Mouse (Mus musculus) brain, embryonic 18.5 days (tissue): ENCODE data around the gene Nudt14.

ENCODE experiments used
- DNase-seq: peaks from one replicate; pipeline ENCODE4 v3.0.0-alpha.2; 2012; ENCODE audit warnings: low read depth, low spot score

Gene Nudt14

DNA sequence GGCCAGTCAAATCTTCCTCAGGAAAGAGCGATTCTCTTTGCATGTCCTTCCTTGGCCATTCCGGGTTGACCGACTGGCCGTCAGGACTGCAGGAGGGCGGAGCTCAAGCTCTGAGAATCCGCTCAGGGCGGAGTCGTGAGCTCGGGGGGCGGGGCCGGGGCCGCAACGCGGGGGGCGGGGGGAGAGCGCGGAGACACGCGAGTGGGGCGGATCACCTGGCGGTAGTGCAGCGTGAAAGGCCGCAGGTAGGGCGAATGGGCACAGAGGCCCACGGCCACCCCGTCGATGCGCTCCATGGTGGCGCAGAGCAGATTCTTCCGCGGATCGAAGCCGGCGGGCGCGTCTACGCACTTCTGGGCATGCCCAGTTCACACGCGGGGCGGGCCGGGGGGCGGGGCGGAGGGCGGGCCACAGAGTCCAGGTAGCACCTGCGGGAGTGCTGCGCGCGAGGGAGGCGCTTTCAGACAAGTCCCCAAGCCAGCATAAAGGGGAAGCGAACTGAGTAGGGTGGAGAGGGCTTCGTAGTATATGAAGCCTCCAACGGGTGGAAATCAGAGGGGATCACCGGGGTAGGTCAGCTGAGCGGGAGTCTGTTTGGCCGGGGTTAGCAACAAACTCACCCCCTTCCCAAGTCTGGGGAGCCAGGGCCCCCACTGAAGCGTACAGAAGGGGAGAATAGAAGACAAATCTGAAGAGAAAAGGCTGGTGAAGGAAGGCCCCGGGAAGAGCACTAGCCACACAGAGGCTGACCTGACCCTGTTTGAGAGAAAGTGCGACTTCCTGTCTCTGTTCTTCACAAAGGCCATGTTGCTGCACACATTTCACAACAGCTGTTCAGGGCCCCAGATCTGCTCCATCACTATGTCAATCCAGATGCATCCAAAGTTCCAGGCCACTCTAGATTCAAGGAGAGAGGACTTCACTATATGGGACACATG is at the start of gene Nudt14:
Gene Nudt14 (minus strand): TSS at position 349 of the 938 bp plus-strand sequence.
- DNase-seq: no peak

DNA sequence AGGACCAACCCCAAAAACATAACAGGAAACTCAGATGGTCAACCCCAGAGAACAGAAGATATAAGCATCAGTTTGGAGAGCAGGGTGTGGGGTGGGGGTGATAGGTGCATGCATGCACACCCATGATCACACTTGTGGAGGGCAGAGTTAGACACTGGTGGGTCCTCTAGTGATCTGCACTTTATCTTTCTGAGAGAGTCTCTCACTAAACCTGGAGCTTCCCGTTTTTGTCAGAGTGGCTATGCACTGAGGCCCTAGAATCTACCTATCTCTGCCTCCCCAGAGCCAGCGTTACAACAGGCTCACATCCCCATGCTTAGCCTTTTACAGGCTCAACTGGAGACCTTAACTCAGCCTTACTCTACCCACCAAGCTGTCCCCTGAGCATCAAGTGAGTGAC is 49.5 kb upstream of the Nudt14 start:
- DNase-seq: no peak

DNA sequence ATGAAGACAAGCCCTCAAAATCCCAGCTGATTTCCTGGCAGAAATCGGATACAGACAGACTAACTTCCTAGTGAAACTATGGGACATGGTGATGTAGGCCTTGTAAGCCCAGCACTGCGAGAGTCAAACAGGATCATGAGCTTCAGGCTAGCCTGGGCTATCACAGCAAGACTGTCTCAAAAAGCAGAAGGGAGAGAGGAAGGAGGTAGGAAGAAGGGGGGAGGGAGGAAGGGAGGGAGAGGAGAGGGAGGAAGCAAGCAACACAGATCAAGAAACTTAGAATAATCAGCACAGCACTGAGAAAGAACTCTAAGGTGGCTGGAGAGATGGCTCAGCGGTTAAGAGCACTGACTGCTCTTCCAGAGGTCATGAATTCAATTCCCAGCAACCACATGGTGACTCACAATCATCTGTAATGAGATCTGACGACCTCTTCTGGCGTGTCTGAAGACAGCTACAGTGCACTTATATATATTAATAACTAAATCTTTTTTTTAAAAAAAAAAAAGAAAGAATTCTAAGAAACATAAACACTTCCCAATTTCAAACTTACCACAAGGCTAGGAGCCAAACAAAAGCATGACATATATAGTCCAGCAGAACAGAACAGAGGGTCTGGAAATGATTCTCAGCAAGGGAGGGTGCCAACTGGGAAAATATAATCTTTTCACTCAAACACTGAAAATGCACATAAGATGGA is 48.9 kb upstream of the Nudt14 start:
- no peak for DNase-seq

DNA sequence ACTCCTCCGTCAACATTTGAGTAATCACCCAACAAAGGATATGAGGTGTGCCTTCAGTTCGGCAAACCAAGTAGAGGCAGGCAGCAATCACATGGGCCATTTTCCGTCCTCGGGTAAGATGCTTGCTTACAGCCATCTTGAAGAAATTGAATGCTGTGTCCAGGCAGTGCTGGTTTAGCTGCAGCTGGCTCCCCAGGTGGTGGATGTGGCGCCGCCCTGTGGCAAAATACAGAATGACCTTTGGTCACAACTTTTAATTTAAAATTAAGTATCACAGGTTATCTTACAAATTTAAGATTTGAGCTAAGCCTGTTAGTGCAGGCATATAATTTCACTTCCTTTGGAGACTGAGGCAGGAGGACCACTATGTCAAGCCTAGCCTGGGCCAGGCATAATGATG is 46.0 kb upstream of the Nudt14 start:
- no peak for DNase-seq

DNA sequence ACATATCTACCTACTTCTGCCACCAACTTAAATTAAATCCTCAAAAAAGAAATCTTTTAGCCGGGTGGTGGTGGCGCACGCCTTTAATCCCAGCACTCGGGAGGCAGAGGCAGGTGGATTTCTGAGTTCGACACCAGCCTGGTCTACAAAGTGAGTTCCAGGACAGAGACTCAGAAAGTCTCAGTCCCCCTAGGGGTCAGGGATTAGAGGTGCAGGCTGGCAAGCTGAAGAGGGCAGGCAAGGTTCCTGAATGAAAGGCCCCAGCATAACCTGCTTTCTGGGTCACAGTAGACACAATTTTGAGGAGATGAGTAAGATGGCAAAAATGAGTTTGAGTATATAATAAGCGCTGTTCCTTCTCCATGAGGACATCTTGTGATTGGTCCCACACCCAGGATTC is 43.4 kb upstream of the Nudt14 start:
- no peak for DNase-seq

DNA sequence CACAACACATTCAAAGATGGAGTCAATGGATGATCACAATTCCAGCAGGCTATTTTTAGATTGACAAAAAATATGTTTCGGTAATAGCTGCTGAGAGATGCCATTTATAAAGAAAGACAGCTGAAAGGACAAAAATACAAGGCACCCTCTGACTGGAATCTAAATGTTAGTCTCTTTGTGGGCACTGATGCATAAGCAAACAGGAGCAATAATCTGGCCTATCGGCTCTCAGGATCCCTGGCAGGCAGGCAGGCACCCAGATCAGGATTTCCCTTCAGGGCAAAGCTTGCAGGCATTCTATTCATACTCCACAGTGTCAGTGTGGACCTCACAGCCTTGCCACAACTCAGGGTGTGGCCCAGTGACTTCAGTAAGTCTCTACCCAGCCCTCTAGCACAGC is 40.1 kb upstream of the Nudt14 start:
- no peak for DNase-seq

DNA sequence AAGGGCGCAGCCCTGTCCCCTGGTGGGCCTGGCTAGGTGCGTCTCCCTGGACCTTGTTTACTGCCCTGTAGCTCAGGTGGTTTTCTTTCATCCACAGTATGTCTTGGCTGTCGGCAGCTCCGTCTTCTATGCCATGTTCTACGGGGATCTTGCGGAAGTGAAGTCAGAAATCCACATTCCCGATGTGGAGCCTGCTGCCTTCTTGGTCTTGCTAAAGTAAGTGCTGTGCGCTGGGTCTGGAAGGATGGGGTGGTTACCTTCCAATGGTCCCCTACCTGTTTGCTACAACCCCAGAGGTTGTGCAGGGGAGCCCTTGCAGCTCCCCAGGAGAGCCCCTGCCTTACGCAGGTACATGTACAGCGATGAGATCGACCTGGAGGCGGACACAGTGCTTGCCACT is 35.2 kb upstream of the Nudt14 start:
- DNase-seq: no peak

DNA sequence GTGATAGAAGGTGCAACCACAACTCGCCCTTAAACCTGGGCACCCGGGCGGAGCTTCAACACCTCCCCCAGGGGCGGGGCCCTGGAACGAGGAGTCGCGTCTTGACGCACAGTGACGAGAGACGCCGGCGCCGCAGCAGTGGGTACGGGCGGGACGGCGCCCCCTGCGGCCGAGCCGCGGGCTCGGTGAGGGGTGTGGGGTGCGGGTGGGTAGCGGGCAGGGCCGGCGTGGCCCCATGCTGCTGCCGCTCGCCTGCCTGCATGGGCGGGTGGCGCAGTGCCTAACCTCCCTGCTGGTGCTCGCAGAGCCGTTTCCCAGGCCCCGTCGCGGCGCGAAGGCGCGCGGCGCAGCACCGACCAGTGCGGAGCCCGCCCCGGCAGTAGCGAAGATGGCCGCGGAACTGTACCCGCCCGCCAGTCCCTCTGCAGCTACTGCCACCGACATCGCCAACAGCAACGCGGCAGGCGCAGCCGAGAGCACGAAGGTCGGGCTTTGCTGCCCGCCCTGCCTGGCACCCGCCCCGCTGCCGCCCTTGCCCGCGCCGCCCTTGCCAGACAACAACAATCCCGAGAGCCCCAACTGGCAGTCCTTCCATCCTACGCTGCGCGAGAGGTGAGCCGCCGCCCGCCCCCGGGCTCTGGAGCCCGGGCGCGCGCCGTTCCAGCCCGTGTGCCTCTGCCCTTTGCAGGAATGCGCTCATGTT is 34.6 kb upstream of the Nudt14 start, which contains the start of gene Btbd6:
Gene Btbd6 (plus strand): TSS at position 112 of the 703 bp plus-strand sequence.
- peak; percentile 72 for DNase-seq

DNA sequence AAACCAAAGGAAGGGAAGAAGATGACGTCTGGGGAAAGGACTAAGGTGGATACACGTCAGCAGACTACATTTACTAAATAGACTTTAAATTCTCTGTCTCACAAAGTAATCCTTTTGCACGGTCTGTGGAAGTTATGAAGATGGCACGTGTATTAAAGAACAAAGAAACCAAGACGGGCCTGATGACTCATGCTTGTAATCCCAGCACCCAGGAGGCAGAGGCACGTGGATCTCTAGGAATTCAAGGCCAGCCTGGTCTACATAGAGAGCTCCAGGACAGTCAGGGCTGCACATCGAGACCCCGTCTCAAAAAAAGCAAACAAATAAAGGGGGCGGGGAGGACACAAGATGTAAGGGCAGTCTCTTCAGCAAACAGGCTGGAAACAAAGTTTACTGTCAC is 32.8 kb upstream of the Nudt14 start:
- DNase-seq: no peak

DNA sequence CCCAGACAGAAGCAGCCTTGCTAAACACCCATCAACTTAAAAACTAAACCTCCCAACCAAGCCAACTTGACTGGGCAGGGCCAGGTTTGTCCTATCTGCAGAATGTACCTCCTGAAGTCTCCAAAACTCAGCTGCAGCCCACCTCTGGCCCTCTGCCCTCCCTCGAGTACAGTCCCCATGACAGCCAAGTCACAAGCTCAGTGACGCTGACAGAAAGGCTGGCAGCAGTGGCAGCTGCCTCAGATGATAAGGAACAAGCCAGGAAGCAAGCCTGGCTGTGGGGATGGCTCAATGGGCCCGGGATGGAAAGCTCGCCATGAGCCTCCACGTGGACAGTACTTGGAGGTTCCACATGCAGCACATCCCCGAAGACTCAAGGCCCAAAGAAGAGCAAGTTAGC is 27.7 kb upstream of the Nudt14 start:
- DNase-seq: no peak

DNA sequence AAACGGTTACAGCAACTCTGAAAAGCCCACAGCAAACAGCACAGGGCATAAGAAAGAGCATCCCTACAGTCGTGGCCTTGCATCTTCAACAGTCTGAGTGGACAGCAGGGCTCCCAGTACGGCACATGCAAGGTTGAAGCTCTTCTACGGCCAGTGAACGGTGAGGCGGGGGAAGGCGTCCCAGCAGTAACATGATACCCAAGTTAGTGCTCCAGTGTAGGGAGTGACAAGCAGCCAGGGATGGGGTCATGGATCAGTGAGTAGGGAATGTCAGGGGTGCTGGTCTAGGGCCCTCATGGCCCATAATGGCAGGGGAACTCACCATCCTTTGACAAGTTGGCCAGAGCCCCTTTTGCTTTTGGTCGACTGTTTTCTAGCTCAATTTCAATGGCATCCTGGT is 27.0 kb upstream of the Nudt14 start:
- DNase-seq: no peak

DNA sequence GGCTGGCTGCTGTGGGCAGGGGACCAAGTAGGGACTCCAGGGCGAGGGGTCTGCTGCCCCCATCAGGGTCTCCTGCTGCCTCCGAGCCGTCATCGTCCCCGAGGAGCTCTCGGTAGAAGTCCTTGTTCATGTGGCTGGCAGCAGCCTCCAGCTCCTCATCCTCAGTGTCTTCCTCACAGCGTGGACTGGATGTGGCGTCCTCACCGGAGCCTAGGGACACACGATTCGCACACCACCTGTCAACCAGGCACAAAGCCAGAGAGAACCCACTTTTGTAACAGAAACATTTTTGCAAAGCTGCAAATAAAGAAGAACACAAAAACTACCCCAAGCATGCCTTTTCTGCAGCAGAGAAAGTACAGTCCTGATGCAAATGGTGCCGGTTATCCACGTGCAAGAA is 23.9 kb upstream of the Nudt14 start:
- no peak for DNase-seq

DNA sequence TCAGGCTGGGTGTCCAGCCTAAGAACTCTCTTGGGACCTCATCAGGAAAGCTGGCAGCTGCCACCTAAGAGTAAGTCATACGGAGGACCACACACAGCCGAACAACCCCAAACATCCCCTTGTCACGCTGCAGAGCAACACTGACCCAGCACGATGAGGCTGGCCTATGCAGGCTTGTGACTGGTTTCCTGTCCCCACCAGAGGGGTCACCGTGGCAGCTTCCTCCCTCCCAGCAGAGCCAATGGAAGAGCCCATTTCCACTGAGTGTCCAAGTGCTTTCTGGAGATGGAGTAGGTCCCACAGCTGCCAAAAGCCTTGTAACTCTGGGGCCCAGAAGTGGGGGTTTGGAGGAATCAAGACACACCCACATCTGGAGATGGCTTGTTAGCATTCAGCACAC is 19.9 kb upstream of the Nudt14 start:
- DNase-seq: no peak

DNA sequence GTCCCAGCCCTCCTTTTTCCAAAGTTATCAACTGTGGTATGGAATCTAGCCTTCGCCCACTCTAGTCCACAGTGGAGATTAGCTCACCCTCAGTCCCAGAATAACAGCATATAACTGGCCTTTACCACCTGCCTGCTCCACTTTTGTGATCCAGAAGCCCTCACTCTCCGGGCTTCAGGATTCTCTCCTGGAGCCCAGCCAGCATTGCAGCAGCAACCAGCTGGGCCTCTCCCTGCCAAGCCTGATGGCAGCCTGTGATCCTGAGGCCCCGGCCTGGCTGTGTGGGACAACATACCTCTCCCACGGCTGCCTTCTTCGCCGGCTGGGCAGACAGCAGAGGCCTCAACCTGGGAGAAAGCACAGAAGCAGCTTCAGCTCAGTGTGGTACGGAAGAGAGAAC is 19.5 kb upstream of the Nudt14 start:
- no peak for DNase-seq

DNA sequence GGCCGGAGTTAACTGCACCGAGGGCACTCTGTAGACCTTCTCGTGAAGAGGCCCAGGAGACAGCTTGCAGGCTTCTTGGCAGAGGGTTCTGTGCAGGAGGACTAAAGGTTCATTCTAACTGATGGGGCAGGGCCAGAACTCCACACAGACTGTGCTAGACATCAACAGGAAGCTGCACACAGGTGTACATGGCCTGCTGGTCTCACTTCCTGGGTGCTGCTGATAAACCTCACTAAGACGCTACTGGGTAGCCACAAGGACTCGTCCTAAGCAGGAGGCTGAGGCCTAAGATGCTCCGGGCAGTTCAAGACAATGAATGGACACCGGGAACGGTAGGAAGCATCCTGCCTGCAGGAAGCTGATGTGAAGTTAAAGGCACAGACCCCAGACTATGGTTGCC is 17.5 kb upstream of the Nudt14 start:
- DNase-seq: no peak

DNA sequence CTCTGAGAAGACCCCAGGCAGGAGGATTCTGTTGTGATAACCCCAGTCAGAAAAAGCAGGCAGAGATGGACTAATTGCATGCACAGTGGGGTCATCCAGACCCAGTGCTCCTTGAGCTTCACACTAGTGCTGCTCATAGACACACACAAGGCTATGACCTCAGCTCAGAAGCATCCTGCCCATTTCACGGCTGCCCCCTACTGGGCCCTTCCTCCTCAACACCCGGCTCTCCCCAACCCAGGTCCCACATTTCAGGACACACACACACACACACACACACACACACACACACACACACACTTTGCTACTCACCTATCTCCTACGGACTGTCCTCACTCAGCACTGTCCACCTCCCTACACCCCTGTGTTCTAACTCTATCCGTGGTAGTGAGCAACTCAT is 16.4 kb upstream of the Nudt14 start:
- no peak for DNase-seq

DNA sequence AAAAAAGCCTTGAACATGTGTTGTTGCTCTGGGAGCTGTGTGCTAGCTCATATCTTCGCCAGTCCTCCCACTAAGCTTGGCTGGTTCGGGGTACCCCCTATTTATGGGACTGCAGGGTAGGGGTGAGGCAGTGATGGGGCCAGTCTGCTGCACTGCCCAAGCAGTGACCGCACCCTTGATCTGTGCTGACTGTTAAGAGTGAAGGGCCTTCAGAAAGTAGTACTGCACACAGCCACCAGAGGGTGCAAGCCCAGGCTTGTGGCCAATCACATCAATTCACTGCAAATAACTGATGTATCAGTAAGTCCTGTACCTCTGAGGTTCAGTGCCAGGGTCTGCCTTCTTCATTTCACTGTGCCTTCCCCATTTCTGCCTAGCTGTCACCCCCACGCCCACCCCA is 13.9 kb upstream of the Nudt14 start:
- no peak for DNase-seq

DNA sequence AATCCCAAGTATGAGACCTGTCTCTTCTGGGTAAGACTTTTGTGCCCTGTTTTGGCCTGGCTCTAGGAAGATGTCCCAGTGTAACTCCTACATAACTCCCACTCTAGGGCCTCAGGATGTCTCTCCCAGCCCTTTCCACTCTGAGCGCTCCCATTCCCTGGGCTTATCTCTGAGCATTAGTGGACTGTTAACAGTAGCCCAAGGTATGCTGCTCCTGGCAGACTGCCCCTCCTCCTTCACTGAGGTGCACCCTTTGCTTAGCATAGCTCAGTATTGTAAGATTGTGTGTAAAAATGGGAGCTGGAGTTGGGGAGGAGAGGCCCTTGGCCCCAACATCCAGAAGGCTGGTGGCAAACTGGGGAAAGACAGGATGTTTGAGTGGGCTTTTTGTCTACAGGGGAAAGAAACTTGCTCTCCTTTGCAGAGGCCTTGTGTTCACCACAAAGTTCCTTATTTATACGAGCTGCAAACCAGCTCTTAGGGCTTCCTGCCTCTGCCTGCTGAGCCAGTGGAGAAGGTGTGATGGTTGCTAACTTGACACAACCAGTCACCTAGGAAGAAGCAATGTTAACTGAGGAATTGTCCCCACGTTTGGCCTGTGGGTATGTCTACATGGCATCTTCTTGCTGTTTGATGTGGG is 11.1 kb upstream of the Nudt14 start:
- DNase-seq: no peak

DNA sequence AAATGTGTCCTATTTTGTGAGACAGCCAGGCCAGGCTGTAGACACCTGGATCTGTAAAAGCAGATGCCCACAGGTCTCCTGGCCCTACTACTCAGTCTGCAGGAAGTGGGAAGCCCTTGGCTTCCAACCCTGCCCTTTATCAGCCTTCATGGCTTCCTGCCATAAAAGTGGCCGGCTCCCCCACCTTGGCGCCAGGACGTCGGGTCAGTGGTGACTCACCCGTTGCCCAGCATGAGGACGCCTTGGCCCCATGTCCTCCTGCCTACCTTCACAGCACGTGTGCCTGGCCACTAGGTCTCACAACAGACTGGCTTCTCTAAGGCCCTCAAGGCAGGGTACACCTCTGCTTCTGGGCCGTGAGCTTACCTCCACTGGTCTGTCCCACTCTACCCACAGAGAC is 10.5 kb upstream of the Nudt14 start:
- no peak for DNase-seq

DNA sequence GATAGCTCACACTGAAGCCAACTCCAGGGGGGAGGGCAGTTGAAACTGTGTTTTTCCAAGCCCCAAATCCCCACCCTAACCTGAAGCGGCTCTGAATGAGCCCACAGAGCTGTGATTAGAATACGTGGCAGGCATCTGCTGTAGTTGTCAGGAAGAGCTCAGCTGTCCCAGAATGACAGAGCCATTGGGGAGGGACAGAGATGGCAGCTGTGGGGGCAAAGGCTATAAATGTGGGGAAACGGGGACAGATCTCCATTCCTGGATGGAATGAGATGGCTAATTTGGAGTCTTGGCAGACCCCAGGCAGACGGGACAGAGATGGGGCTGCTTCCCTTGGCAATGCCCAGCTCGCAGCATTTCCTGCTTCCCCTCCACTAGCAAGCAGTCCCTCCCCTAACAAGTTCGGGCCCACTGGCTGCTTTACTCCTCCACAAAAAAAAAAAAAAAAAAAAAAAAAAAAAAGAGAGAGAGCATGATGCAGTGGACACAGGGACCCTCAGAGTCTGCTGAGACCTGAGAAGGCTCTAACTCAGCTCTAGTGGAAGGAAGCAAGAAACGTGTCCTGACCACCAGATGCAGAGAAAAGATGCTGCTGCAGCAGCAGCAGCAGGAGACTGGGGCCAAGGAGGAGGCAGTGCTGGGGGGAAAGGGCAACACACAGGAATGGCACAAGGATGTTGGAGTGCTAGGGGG is 9.4 kb upstream of the Nudt14 start:
- no peak for DNase-seq

DNA sequence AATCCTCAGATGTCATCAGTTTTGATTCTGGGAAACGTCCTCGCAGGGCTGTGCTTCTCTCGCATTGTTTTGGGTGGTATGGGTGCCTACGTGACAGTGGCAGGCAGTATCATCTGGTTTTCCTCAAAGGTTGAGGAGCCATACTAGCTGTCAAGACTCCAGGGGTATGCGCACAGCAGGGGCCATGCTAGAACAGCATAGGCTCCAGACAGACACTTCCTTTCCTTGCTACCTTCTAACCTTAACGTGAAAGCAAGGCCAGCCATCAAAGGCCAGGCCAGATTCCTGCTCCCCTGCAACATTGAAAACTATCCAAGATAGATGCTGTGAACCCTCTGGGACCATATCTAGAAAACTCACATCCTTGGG is 8.8 kb upstream of the Nudt14 start:
- DNase-seq: no peak
